Mouse (Mus musculus) stomach, embryonic 16.5 days (tissue): ENCODE measurements at regions not wholly inside any gene's neighbourhood (a gene's known extent, or its start where the extent isn't known, plus 50 kb on each side); places are given as distances from the start of the nearest gene placed in this dataset.

Experiments used
- ATAC-seq: fragments of 200-750 bp; cut with Nextera tagmentation; 2 replicates; pipeline ENCODE4 v1.8.0; 2017; ENCODE audit warnings: moderate number of reproducible peaks, moderate TSS enrichment; ENCODE audit not compliant: insufficient read depth, low FRiP score
- H3K27ac ChIP-seq: fragments of 300-500 bp; sonication (generic); 2 replicates; pipeline ENCODE4 v1.5.1; 2014; ENCODE audit warnings: low read length
- H3K27me3 ChIP-seq: fragments of 300-500 bp; sonication (generic); 2 replicates; pipeline ENCODE4 v1.6.1; 2014; ENCODE audit warnings: low read length, control low read depth, mixed read lengths; ENCODE audit not compliant: control insufficient read depth, insufficient read depth
- H3K36me3 ChIP-seq: fragments of 300-500 bp; sonication (generic); 2 replicates; pipeline ENCODE4 v1.6.1; 2014; ENCODE audit warnings: low read length; ENCODE audit not compliant: control insufficient read depth, insufficient read depth
- H3K4me1 ChIP-seq: fragments of 300-500 bp; sonication (generic); 2 replicates; pipeline ENCODE4 v1.6.1; 2014; ENCODE audit warnings: low read length, control low read depth, mixed read lengths; ENCODE audit not compliant: control insufficient read depth, insufficient read depth
- H3K4me2 ChIP-seq: fragments of 300-500 bp; sonication (generic); 2 replicates; pipeline ENCODE4 v1.6.1; 2014; ENCODE audit warnings: low read depth, low read length, mixed read lengths
- H3K4me3 ChIP-seq: fragments of 300-500 bp; sonication (generic); replicated peaks from 2 replicates; pipeline ENCODE4 v1.5.1; 2014; ENCODE audit warnings: mild to moderate bottlenecking, low read length
- H3K9ac ChIP-seq: fragments of 300-500 bp; sonication (generic); 2 replicates; pipeline ENCODE4 v1.6.1; 2014; ENCODE audit warnings: low read length
- H3K9me3 ChIP-seq: fragments of 300-500 bp; sonication (generic); replicated peaks from 2 replicates; pipeline ENCODE4 v1.6.1; 2016; ENCODE audit warnings: low read length, control low read depth; ENCODE audit not compliant: control insufficient read depth
- WGBS: fragments of 180-500 bp; shearing (Covaris S2); extraction: QIAGEN DNeasy Blood & Tissue Kit; methylation state at CpG from one replicate; pipeline ENCODE4 v1.1.7; 2014; 5-methylcytosine and 5-hydroxymethylcytosine counted together

- ATAC-seq: no peak
Observed at GRCm38 (mm10) chr13:59393231-59393938, 191.6 kb downstream of the Agtpbp1 start.

GRCm38 (mm10) chr13:59392828-59393227 lies 192.2 kb downstream of the Agtpbp1 start:
- Histone ChIP-seq H3K9ac (no peak overlapping the region), H3K27ac (no peak overlapping the region), H3K27me3 (no peaks in the 10 kb centered on the region), H3K4me1 (no peaks in the 10 kb centered on the region), H3K9me3 (no peaks in the 10 kb centered on the region), H3K36me3 (no peaks in the 10 kb centered on the region), H3K4me3 (no peak overlapping the region), H3K4me2 (no peak overlapping the region)
- no peak for ATAC-seq
- WGBS: 67% methylated on average over 4 of the region's 4 CpGs

More at GRCm38 (mm10) chr13:59393231-59393938, 191.6 kb downstream of the Agtpbp1 start:
- no peaks in the 10 kb centered on the region for H3K36me3 ChIP-seq
- no peak overlapping the region for H3K4me3 ChIP-seq
- no peaks in the 10 kb centered on the region for H3K4me1 ChIP-seq
- no peak overlapping the region for H3K4me2 ChIP-seq
- no peaks in the 10 kb centered on the region for H3K9me3 ChIP-seq
- WGBS: 69% methylated on average over 12 of the region's 12 CpGs
- no peak overlapping the region for H3K27ac ChIP-seq
- H3K27me3 ChIP-seq: no peaks in the 10 kb centered on the region
- H3K9ac ChIP-seq: no peak overlapping the region

- H3K27ac ChIP-seq: no peak overlapping the region
- no peak overlapping the region for H3K9ac ChIP-seq
- no peaks in the 10 kb centered on the region for H3K9me3 ChIP-seq
- ATAC-seq: no peak
- no peak overlapping the region for H3K4me3 ChIP-seq
- H3K27me3 ChIP-seq: no peaks in the 10 kb centered on the region
- no peak overlapping the region for H3K4me2 ChIP-seq
- H3K4me1 ChIP-seq: no peaks in the 10 kb centered on the region
- H3K36me3 ChIP-seq: no peaks in the 10 kb centered on the region
- WGBS: 67% methylated on average over 14 of the region's 14 CpGs
Observed at GRCm38 (mm10) chr13:59387627-59388325, 197.3 kb downstream of the Agtpbp1 start.

GRCm38 (mm10) chr13:59386935-59387540 lies 198.0 kb downstream of the Agtpbp1 start:
- no peaks in the 10 kb centered on the region for H3K36me3 ChIP-seq
- no peak overlapping the region for H3K4me3 ChIP-seq
- H3K9ac ChIP-seq: no peak overlapping the region
- H3K27me3 ChIP-seq: no peaks in the 10 kb centered on the region
- no peak overlapping the region for H3K27ac ChIP-seq
- 75% methylated on average over 7 of the region's 7 CpGs for WGBS
- no peak overlapping the region for H3K4me2 ChIP-seq
- H3K4me1 ChIP-seq: no peaks in the 10 kb centered on the region
- no peaks in the 10 kb centered on the region for H3K9me3 ChIP-seq
- ATAC-seq: no peak

GRCm38 (mm10) chr13:59385824-59386223 lies 199.2 kb downstream of the Agtpbp1 start:
- Histone ChIP-seq H3K36me3 (no peaks in the 10 kb centered on the region), H3K4me1 (no peaks in the 10 kb centered on the region), H3K4me2 (no peak overlapping the region), H3K27ac (no peak overlapping the region), H3K4me3 (no peak overlapping the region), H3K9ac (no peak overlapping the region), H3K27me3 (no peaks in the 10 kb centered on the region), H3K9me3 (no peaks in the 10 kb centered on the region)
- ATAC-seq: no peak
- WGBS: 64% methylated on average over 6 of the region's 6 CpGs

GRCm38 (mm10) chr13:59370141-59370816 lies 214.7 kb downstream of the Agtpbp1 start:
- no peaks in the 10 kb centered on the region for H3K27me3 ChIP-seq
- no peaks in the 10 kb centered on the region for H3K4me1 ChIP-seq
- H3K4me2 ChIP-seq: no peak overlapping the region
- H3K27ac ChIP-seq: no peak overlapping the region
- H3K4me3 ChIP-seq: no peak overlapping the region
- ATAC-seq: no peak
- H3K9ac ChIP-seq: no peak overlapping the region
- no peaks in the 10 kb centered on the region for H3K36me3 ChIP-seq
- no peaks in the 10 kb centered on the region for H3K9me3 ChIP-seq
- WGBS: 85% methylated on average over 12 of the region's 12 CpGs

GRCm38 (mm10) chr13:59368550-59369449 lies 216.2 kb downstream of the Agtpbp1 start:
- Histone ChIP-seq H3K9ac (no peak overlapping the region), H3K4me2 (no peak overlapping the region), H3K36me3 (no peaks in the 10 kb centered on the region), H3K27me3 (no peaks in the 10 kb centered on the region), H3K9me3 (no peaks in the 10 kb centered on the region), H3K27ac (no peak overlapping the region), H3K4me3 (no peak overlapping the region), H3K4me1 (no peaks in the 10 kb centered on the region)
- ATAC-seq: no peak
- WGBS: 61% methylated on average over 13 of the region's 13 CpGs

- ATAC-seq: no peak
- Histone ChIP-seq H3K9me3 (no peaks in the 10 kb centered on the region), H3K4me3 (no peak overlapping the region), H3K27ac (no peak overlapping the region), H3K36me3 (no peaks in the 10 kb centered on the region), H3K4me1 (no peaks in the 10 kb centered on the region), H3K4me2 (no peak overlapping the region), H3K27me3 (no peaks in the 10 kb centered on the region), H3K9ac (no peak overlapping the region)
- 38% methylated on average over 5 of the region's 5 CpGs for WGBS
Observed at GRCm38 (mm10) chr13:59365460-59365859, 219.6 kb downstream of the Agtpbp1 start.
